Mouse (Mus musculus): ENCODE results near the gene Zc3h18.

Zc3h18 gene

DNA sequence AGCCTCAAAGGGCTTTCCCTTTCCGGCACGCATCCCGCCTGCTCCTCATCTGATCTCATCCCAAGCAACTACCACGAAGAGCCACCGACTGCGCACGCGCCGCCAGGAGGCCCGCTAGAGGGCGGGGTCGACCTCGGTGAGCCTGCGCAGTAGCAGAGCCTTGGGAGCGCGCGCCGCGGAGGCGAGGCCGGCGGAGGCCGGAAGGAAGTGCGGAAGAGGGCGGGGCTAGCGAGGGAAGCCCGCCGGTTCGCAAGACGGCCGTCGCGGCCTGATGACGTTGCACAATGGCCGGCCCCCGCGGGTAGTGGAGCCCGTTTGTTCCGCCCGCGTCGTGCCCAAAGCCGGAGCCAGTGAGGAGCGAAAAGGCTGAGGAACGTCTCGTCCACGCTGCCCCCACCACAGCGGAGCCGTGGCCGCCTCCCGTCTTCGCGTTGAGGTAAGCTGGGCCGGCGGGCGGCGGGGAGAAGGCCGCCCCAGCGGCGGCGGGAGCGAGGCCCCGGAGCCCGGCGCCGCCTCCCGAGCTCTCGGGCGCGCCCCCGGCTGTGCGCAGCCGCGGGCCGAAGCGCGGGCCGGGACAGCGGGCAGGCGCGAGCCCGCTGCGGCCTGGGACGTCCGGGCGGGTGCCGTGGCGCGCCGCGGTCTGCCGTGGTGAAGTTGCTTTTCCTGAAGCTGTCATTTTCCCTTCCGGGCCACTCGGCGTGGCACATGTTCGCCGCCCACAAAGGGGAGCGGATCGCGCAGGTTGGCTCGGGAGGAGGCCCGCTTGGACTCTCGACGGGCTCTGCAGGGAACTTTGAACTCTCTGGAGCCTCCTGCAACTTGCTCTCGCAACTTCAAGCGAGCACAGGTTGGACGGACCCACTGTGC lies at the start of gene Zc3h18:
Gene Zc3h18 (plus strand): TSS at position 245 of the 867 bp plus-strand sequence.
- peak; percentile 95 to 98 for DNase-seq (ENCODE audit: low spot score in 2 of 2)

DNA sequence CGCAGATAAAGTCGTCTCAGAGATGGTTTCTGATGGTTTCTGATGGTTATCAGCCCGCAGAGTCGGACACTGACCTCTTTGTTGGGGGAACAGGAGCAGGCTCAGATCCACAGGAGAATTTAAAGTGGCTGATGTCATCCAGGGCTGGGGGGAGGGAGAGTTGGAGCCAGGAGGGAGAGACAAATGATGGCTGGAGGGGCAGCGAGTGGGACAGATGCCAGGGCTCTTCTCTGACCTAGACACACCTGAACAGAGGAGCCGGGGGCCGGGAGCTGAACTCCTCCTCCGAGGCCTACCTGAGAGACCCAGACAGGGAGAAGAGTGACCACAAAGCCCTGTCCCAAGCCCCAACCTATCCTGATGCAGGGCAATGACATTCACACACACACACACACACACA lies 47.3 kb upstream of the Zc3h18 start:
- no peak for DNase-seq (ENCODE audit: low spot score in 2 of 2)

DNA sequence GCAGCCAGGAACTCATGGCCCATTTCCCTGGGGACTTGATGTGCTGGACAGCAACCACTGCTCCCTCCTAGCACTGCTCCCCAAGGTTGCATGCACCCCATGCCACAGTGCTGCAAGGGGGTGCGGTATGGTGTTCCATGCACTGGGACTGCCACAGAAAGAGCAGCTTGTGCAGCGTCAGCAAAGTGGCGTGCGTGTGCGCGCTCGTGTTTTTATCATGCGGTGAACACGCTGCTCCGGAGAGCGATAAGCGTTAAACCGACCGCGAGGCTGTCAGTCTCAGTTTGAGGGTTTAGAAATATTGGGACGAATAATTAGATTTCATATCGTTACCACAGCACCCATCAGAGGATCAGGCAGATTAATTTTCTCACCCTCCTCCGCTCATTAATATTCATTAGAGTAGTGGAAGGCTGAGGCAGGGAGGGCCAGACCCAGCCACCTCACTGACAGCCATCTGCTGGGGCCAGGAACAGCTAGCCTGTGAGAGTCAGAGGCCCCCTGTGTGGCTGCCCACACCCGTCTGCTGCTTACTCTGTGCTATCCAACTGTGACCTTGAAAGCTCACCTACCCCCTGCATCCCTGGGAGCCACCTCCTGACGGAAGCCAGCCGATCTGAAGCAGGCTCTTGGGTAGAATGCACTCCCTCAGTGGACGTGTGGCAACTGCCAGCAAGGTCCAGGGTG lies 46.7 kb upstream of the Zc3h18 start:
- DNase-seq (ENCODE audit: low spot score in 2 of 2): no peak

DNA sequence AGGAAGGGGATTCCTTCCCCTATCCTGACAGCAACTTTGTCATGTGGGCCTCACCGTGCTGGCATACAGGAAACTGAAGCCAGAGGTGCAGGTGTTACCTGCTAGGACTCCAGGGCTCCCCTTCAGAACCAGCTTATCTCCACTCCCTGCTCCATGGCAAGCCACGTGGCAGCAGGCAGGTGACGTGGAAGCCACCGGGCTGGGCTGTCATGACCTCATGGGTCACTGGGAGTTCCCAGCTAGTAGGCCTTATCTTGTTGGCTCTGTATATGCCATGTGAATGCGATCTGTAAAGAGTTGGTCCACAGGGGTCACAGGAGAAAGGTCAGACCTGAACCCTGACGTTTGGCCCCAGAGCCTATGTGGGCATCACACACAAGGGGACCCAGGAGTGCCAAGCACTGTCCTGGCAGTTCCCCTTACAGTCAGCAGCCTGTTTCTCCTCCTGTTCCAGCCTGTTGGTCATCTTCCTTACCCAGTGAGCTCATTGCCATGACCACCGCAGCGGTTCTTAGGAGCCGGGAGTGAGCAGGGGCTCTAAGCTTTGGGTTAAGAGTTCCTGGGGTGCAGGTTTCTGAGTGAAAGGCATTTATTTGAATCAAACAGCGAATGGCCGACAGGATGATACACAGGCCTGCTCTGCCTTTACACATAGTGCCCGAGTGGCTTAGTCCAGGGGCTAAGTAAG lies 45.8 kb upstream of the Zc3h18 start:
- no peak for DNase-seq (ENCODE audit: low spot score in 2 of 2)

DNA sequence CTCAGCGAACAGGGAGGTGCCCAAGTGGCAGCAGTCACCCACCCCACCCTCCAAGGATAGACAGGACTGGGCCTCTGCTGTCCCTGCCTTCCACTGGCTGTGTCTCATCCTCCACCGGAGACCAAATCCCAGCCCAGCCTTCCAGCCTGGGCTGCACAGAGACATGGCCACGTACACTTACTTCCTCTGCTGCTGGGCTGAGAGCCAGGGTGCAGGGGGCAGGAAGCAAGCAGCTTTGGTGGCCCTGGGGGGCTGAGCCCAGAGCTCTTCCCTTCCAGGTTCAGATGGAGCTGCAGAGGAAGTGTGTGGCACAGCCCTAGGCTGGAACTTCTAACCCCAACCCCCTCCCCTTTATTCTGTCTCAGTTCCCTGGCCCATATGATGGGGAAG lies 45.3 kb upstream of the Zc3h18 start:
- no peak for DNase-seq (ENCODE audit: low spot score in 2 of 2)

DNA sequence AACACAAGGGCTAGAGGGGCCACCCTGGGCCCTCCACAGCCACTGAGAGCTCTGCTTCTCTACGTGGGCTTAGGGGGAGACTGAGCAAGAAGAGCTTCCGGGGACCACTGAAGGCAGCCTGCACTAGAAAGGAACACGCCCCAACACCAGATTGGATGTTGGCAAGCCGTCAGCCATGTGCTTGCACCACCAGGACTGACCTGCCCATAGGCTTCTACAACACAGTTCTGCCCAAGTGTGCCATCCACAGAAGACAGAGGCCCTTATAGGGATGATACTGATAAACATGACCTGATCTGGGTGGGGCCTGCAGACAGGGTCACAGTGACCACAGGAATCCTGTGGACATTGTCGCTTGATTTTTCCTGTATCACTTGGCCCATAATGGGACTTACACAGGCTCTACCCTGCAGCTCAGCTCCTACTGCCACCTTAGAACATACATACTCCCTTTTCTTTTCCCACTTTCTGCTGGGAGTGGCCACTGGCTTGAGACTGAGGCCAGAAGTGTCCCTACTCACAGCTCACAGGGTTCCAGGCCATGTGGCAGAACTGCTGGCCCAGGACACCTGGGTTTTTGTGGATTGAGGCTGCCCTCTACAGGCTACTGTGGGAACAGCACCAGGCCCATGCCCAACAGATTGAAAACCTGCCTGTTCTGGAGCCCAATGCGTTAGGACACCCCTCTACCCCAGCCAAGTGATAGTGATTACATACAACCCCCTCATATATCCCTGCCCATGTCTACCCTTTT lies 43.5 kb upstream of the Zc3h18 start:
- peak; percentile 74 to 84 for DNase-seq (ENCODE audit: low spot score in 2 of 2)

DNA sequence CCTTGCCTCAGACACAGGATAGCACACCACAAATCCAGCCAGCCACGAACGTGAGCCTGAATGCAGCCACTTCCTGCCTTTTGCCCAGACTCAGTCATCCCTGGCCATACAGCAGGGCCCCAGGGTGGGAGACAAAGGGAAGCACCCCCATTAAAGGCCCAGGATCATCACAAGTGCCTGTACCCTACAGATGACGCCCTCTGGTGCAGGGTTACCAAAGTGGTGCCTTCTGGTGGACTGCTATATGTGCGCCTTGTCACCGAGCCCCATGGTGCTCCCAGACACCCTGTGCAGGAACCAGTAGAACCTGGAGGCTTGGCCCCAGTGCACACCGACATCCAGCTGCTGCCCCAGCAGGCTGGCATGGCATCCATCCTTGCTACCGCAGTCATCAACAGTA lies 42.9 kb upstream of the Zc3h18 start:
- DNase-seq (ENCODE audit: low spot score in 2 of 2): no peak

DNA sequence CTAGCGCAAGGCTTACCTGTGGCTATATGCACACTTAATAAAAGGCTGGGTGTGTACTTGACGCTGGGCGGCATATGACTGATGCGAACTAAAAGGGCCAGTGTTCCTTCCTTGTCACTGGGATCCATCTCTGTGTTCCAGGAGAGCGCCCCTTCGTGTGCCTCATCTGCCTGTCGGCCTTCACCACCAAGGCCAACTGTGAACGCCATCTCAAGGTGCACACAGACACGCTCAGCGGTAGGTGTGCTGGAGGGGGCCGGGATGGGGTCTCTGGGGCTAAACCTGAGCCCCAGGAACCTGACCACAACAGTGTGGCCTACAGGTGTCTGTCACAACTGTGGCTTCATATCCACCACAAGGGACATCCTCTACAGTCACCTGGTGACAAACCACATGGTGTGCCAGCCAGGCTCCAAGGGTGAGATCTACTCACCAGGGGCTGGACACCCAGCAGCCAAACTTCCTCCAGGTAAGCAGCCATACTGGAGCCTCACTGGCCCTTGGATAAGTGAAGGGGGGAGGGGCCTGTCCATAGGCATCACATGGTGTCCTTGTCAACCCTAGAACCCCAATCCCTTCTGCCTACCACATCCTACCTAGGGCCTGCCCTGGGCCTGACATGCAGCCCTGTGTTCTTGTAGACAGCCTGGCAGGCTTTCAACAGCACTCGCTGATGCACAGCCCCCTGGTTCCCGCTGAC lies 41.5 kb upstream of the Zc3h18 start:
- no peak for DNase-seq (ENCODE audit: low spot score in 2 of 2)

DNA sequence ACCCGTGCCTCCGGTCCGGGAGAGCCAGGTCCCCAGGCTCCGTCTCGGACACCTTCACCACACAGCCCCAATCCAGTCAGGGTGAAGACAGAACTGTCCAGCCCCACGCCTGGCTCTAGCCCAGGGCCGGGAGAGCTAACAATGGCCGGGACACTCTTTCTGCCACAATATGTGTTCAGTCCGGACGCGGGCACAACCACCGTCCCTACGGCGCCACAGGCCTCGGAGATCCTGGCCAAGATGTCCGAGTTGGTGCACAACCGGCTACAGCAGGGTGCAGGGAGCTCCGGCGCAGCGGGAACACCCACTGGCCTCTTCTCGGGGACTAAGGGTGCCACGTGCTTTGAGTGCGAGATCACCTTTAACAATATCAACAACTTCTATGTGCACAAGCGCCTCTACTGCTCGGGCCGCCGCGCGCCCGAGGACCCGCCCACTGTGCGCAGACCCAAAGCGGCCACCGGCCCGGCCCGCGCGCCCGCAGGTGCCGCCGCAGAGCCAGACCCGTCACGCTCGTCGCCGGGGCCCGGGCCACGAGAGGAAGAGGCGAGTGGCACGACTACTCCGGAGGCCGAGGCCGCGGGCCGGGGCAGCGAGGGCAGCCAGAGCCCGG lies 40.7 kb upstream of the Zc3h18 start:
- no peak for DNase-seq (ENCODE audit: low spot score in 2 of 2)

DNA sequence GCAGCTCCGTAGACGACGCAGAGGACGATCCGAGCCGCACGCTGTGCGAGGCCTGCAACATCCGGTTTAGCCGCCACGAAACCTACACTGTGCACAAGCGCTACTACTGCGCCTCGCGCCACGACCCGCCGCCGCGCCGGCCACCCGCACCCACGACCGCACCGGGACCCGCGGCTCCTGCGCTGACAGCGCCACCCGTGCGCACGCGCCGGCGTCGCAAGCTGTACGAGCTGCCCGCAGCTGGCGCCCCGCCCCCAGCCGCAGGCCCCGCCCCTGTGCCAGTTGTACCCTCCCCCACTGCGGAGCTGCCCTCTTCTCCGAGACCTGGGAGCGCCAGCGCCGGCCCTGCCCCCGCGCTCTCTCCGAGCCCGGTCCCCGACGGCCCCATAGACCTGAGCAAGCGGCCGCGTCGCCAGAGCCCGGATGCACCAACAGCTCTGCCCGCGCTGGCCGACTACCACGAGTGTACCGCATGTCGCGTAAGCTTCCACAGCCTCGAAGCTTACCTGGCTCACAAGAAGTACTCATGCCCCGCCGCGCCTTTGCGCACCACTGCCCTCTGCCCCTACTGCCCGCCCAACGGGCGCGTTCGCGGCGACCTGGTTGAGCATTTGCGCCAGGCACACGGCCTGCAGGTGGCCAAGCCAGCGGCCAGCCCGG lies 40.0 kb upstream of the Zc3h18 start:
- no peak for DNase-seq (ENCODE audit: low spot score in 2 of 2)

DNA sequence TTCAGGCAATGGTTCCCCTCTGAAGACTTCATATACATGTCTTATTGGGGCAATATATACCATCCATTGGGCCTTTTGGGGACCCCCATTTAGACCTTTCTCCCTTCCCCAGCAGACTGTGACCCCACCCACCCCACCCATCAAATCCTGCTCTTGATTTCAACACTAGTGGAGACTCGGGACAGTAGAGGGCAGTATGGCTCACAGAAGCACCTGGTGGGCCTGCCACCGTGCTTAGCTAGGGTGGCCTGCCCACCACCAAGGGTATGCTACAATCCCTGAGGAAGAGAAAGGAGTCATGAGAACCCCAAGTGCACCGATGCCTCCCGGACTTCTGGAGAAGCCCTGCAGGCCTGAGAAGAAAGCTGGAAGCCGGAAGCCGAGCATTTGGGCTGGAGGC lies 37.6 kb upstream of the Zc3h18 start:
- DNase-seq (ENCODE audit: low spot score in 2 of 2): no peak

DNA sequence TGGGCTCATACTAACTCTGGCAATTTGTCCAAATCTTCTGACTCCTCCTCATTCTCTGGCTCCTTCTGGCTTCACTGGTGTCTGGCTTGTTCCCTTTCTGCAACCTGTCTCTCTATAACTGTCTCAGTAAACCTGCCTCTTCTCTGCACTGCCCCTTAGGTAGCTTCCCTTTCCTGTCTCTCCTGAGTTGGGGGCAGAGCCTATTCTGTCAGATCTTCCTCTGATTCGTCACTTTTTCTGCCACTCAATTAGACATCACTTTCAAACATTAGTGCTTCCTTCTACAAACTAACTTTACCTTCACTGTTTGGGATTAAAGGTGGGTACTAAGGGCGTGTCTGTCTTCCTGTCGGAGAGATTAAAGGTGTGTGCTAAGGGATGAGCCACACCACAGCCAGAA lies 35.6 kb upstream of the Zc3h18 start:
- DNase-seq (ENCODE audit: low spot score in 2 of 2): no peak

DNA sequence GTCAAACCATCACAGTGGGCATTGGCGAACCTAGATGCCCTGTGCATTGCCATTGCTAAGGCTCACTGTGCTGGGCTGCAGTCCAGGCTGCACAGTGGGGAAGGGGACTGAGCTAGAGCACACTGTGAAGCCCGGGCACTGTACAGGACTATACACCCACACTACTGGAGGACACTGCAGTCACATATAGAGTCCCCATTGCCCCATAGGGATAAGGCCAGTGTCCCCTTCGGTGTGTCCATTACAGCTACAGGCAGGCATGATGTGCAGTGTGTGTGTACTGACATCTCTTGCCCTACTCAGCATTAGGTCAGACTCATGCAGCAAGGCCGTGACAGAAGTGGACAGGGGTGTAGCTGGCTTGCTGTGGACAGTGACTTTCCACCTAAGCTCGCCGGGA lies 34.6 kb upstream of the Zc3h18 start:
- no peak for DNase-seq (ENCODE audit: low spot score in 2 of 2)

DNA sequence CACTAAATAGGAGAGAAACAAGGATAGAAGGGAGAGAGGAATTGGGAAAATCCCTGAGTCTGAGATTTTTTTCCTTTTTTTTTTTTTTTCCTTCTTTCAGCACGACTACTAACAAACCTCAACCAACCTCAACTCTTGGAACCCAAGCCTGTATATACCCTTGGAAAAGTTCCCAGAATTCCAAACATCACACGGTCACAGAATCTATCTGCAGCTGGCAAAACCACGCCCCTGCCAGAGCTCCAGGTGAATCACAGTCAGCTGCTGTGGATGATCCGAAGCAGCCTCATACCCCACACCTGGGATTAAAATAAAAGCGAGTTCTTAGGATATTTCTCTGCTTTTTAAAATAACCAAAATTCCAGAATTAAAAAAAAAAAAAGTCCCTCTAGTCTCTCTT lies 34.0 kb upstream of the Zc3h18 start:
- no peak for DNase-seq (ENCODE audit: low spot score in 2 of 2)

DNA sequence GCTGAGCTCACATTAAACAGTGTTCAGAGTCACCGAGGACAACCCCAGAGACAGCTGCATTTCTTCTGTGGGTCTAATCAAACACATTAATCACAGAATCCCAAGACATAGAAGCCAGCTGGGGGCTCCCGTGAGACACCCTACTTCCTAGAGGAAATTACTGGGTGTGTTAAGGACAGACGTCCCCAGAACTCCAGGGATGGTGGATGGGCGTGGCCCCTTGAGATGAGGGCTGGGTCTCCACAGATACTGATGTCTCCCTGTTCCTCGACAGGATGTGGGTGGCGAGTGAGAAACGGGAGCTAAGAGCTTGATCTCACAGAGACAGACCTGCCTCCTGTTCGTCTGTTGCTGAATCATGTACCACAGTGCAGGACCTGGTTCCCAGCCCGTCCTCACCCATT lies 33.6 kb upstream of the Zc3h18 start:
- no peak for DNase-seq (ENCODE audit: low spot score in 2 of 2)

DNA sequence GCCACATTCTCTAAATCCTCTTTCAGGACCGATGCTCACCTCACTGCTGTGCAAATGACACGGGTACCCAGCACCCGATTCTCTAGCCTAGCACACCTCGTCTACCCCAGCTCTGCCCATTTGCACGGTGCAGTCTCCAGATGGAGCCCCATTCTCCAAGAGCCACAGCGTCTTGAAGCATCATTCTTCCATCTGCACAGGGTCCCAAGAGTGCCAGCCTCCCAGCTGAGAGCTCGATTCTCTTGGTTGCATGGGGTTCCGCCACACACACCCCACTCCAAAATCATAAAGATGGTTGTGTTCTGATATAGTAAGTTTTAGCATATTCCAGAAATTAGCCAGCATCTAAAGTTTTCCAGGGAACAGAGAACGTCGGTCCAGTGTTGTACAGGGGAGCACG lies 33.1 kb upstream of the Zc3h18 start:
- no peak for DNase-seq (ENCODE audit: low spot score in 2 of 2)

DNA sequence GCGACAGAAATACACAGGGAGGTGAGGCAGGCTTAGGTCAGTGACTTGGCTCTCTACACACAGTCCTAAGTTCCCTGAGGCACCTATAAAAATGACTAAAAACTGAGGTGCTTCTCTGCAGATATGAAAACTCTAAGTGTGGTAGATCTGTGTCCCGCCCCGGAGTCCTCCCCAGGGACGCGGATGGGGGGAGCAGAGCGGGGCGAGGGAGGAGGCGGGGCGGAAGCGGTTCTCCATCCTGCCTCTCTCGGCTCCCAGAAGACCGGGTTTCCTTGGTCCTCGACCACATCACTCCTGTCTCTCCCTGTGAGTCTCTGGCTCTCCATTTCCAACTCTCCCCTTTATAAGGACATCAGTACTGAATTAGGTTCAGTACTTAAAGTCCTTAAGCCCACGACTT lies 32.7 kb upstream of the Zc3h18 start:
- DNase-seq (ENCODE audit: low spot score in 2 of 2): no peak

DNA sequence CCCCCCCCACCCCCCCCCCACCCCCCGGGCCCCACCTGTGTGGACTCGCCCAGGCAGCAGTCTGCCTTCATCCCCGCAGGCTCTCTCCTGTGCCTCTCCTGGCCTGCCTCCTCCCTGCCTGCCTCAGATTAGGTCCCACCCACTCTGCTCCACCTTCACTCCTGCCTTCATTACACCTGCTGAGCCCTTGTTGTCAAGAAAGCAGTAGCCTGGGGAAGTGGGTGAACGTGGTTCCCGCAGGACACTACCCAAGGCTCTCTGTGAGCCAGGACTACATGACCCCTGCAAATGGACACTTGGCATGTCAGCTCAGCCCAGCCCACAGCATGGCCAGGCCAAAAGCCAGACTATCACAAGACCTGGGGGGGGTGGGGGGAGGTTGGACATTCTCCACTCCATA lies 32.2 kb upstream of the Zc3h18 start:
- no peak for DNase-seq (ENCODE audit: low spot score in 2 of 2)

DNA sequence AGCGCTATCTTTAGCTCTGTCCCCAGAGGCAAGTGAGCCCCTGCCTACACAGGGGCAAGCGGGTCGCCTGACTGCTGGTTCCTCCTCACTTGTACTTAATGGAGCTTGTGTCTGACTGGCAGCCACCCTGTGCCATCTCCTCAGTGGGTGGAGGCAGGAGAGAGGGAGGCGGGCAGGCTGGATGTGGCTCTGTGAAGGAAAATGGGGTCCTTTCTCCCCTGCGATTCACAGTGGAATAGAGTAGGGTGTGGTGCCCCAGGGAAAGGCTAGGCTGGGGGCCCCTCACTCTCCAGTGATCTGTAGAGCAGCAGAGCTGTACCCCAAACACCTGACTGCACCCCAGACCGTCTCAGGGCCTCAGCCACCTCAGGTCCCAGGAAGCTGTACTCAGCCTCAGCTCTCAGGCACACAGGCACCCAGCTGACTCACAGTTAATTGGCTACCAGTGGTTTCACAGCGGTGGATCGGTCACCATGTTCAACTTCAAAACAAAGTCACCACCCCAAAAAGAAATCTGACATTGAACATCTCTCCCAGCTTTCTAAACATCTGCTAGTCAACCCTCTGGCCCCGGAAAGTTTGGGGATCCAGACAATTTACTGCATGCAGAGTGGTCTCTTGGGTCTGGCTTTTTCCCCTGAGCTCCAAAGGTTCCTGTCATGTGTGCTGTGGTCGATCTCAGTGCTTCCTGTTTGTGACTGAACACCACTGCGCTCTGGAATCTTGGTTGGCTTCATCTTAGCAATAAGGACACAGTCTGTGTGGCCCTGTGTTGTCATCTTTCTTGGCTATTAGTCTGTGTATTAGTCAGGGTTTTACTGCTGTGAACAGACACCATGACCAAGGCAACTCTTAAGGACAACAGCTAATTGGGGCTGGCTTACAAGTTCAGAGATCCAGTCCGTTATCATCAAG lies 31.0 kb upstream of the Zc3h18 start:
- DNase-seq (ENCODE audit: low spot score in 2 of 2): no peak
